Mouse (Mus musculus): Measurements from ENCODE around the gene Slc12a1. TPM values are rescaled to one million over a fixed set of nuclear protein-coding genes. Genes with fewer than 3 reads are reported as not detected.

The Slc12a1 gene
- not detected in 2 replicates for polyA plus RNA-seq (2012)

GRCm38 (mm10) chr2:125152388-125152787 is at the start of gene Slc12a1:
TSS of gene Slc12a1 (plus strand) at chr2:125152505.

GRCm38 (mm10) chr2:125123477-125123852 is 28.8 kb upstream of the Slc12a1 start, which contains the start of gene Myef2:
TSS of gene Myef2 (minus strand) at chr2:125123661.

GRCm38 (mm10) chr2:125135903-125136811 is 16.1 kb upstream of the Slc12a1 start, which contains the start of gene Ctxn2:
TSS of gene Ctxn2 (plus strand) at chr2:125136692.

GRCm38 (mm10) chr2:125247108-125247961 is 95.0 kb downstream of the Slc12a1 start, which contains the start of gene Dut:
TSS of gene Dut (plus strand) at chr2:125247190.

Other genes starting within 250 kb of the Slc12a1 start
- gene Slc24a5, start 84.4 kb upstream of the Slc12a1 start, polyA plus RNA-seq (2012), result 0.05 and 0.30 TPM in 2 replicates
- gene Myef2, start 28.8 kb upstream of the Slc12a1 start, polyA plus RNA-seq (2012), result 8.3 and 9.3 TPM in 2 replicates
- gene Ctxn2, start 15.8 kb upstream of the Slc12a1 start, polyA plus RNA-seq (2012), result not detected in 2 replicates
- 120 and 132 TPM in 2 replicates for gene Dut, start 94.7 kb downstream of the Slc12a1 start, polyA plus RNA-seq (2012)

All from megakaryocyte-erythroid progenitor cell, adult 5 weeks (primary cell).